Mouse (Mus musculus) MEL (cell line): ENCODE data around the gene Rab42. TPM values are rescaled to one million over a fixed set of nuclear protein-coding genes. Genes with fewer than 3 reads are reported as not detected.

Experiments used
- DNase-seq: peaks from one replicate; pipeline ENCODE4 v3.0.0; 2011; ENCODE audit warnings: low read depth, low spot score
- H3K27ac ChIP-seq: 2 replicates; pipeline ENCODE4 v1.5.1; 2012; ENCODE audit warnings: low read depth, mild to moderate bottlenecking, control low read depth, low read length, moderate library complexity; ENCODE audit not compliant: control insufficient read depth
- H3K27me3 ChIP-seq, 2 experiments: fragments of 150-350 bp in 1 of 2; sonication (generic) in 1 of 2; 2 replicates each; pipeline ENCODE4 v1.6.1; 2012; ENCODE audit warnings: low read length in 2 of 2, mild to moderate bottlenecking in 2 of 2, improper control_type of control experiment in 1 of 2, moderate library complexity in 1 of 2; ENCODE audit not compliant: insufficient read depth in 2 of 2, control insufficient read depth in 1 of 2
- H3K36me3 ChIP-seq, 2 experiments: 2 replicates each; pipeline ENCODE4 v1.6.1; 2012 to 2014; ENCODE audit warnings: low read length in 2 of 2, improper control_type of control experiment in 1 of 2, inconsistent platforms in 1 of 2, mild to moderate bottlenecking in 1 of 2; ENCODE audit not compliant: insufficient read depth in 2 of 2, control insufficient read depth in 1 of 2
- H3K4me1 ChIP-seq, 2 experiments: fragments of 150-350 bp in 1 of 2; sonication (generic) in 1 of 2; 2 replicates each; pipeline ENCODE4 v1.6.1; 2012; ENCODE audit warnings: low read length in 2 of 2, improper control_type of control experiment in 1 of 2, mild to moderate bottlenecking in 1 of 2; ENCODE audit not compliant: insufficient read depth in 2 of 2, control insufficient read depth in 1 of 2
- H3K4me3 ChIP-seq, 2 experiments: fragments of 150-350 bp in 1 of 2; sonication (generic) in 1 of 2; 2 replicates each; pipeline ENCODE4 v1.5.1; 2012; ENCODE audit warnings: low read depth in 2 of 2, low read length in 2 of 2, mild to moderate bottlenecking in 2 of 2, moderate library complexity in 2 of 2, control low read depth in 1 of 2, improper control_type of control experiment in 1 of 2; ENCODE audit not compliant: control insufficient read depth in 1 of 2, insufficient read depth in 1 of 2
- H3K79me2 ChIP-seq: 2 replicates; pipeline ENCODE4 v1.6.1; 2012; ENCODE audit warnings: mild to moderate bottlenecking, low read length, moderate library complexity; ENCODE audit not compliant: control insufficient read depth, poor library complexity, insufficient read depth
- H3K9ac ChIP-seq: 2 replicates; pipeline ENCODE4 v1.6.1; 2012; ENCODE audit warnings: low read depth, mild to moderate bottlenecking, control low read depth, low read length, moderate library complexity; ENCODE audit not compliant: control insufficient read depth, poor library complexity, severe bottlenecking
- H3K9me3 ChIP-seq: fragments of 150-350 bp; sonication (generic); replicated peaks from 2 replicates; pipeline ENCODE4 v1.6.1; 2012; ENCODE audit warnings: mild to moderate bottlenecking, low read length, improper control_type of control experiment, moderate library complexity; ENCODE audit not compliant: insufficient read depth
- CHD1 ChIP-seq: IDR thresholded peaks from 2 replicates; pipeline ENCODE4 v1.6.1; 2012; ENCODE audit warnings: low read depth, mild to moderate bottlenecking, inconsistent platforms, low read length, improper control_type of control experiment
- CHD2 ChIP-seq: IDR thresholded peaks from 2 replicates; pipeline ENCODE4 v1.6.1; 2011; ENCODE audit warnings: low read length, improper control_type of control experiment
- CTCF ChIP-seq, 3 experiments: IDR thresholded peaks in 2 of 3; conservative IDR thresholded peaks in 1 of 3; 2 replicates each; pipeline ENCODE4 v1.5.1; 2011 to 2012; ENCODE audit warnings: low read length in 3 of 3, low read depth in 2 of 3, mild to moderate bottlenecking in 2 of 3, improper control_type of control experiment in 1 of 3, inconsistent platforms in 1 of 3, mixed read lengths in 1 of 3, moderate library complexity in 1 of 3; ENCODE audit not compliant: control insufficient read depth in 1 of 3, insufficient read depth in 1 of 3, poor library complexity in 1 of 3, severe bottlenecking in 1 of 3
- E2F4 ChIP-seq: IDR thresholded peaks from 2 replicates; pipeline ENCODE4 v1.6.1; 2011; ENCODE audit warnings: low read depth, low read length, improper control_type of control experiment, borderline replicate concordance
- ELF1 ChIP-seq: IDR thresholded peaks from 2 replicates; pipeline ENCODE4 v1.6.1; 2014; ENCODE audit warnings: low read depth, mild to moderate bottlenecking, inconsistent platforms, low read length, improper control_type of control experiment, moderate library complexity
- EP300 ChIP-seq, 2 experiments: IDR thresholded peaks; 2 replicates each; pipeline ENCODE4 v1.6.1; 2011; ENCODE audit warnings: improper control_type of control experiment in 2 of 2, low read length in 2 of 2, low read depth in 1 of 2, mild to moderate bottlenecking in 1 of 2
- ETS1 ChIP-seq: IDR thresholded peaks from 2 replicates; pipeline ENCODE4 v1.6.1; 2012; ENCODE audit warnings: low read depth, mild to moderate bottlenecking, inconsistent platforms, low read length, improper control_type of control experiment, moderate library complexity
- GABPA ChIP-seq: IDR thresholded peaks from 2 replicates; pipeline ENCODE4 v1.6.1; 2012; ENCODE audit warnings: low read depth, mild to moderate bottlenecking, inconsistent platforms, low read length, improper control_type of control experiment, moderate library complexity
- GATA1 ChIP-seq: IDR thresholded peaks from 2 replicates; pipeline ENCODE4 v1.6.1; 2011; ENCODE audit warnings: low read depth, low read length, improper control_type of control experiment
- HCFC1 ChIP-seq: IDR thresholded peaks from 2 replicates; pipeline ENCODE4 v1.6.1; 2012; ENCODE audit warnings: low read depth, mild to moderate bottlenecking, inconsistent platforms, low read length, improper control_type of control experiment, moderate library complexity
- JUND ChIP-seq: IDR thresholded peaks from 2 replicates; pipeline ENCODE4 v1.6.1; 2011; ENCODE audit warnings: low read depth, mild to moderate bottlenecking, improper control_type of control experiment, low read length
- KAT2A ChIP-seq: conservative IDR thresholded peaks from 2 replicates; pipeline ENCODE4 v1.6.1; 2012; ENCODE audit warnings: low read depth, low read length, improper control_type of control experiment, inconsistent platforms
- MAFK ChIP-seq: IDR thresholded peaks from 2 replicates; pipeline ENCODE4 v1.6.1; 2011; ENCODE audit warnings: low read depth, mild to moderate bottlenecking, low read length, improper control_type of control experiment, borderline replicate concordance
- MAX ChIP-seq: IDR thresholded peaks from 2 replicates; pipeline ENCODE4 v1.6.1; 2011; ENCODE audit warnings: low read length, improper control_type of control experiment
- MAZ ChIP-seq: IDR thresholded peaks from 2 replicates; pipeline ENCODE4 v1.6.1; 2012; ENCODE audit warnings: low read depth, mild to moderate bottlenecking, inconsistent platforms, low read length, improper control_type of control experiment
- MEF2A ChIP-seq: IDR thresholded peaks from 2 replicates; pipeline ENCODE4 v1.6.1; 2014; ENCODE audit warnings: low read depth, mild to moderate bottlenecking, inconsistent platforms, low read length, improper control_type of control experiment; ENCODE audit not compliant: poor library complexity, insufficient replicate concordance, severe bottlenecking; ENCODE audit errors: extremely low read depth
- MXI1 ChIP-seq: IDR thresholded peaks from 2 replicates; pipeline ENCODE4 v1.6.1; 2011; ENCODE audit warnings: mild to moderate bottlenecking, low read depth, low read length, improper control_type of control experiment
- MYB ChIP-seq: IDR thresholded peaks from 2 replicates; pipeline ENCODE4 v1.6.1; 2011; ENCODE audit warnings: mild to moderate bottlenecking, low read depth, low read length, improper control_type of control experiment
- MYC ChIP-seq: IDR thresholded peaks from 2 replicates; pipeline ENCODE4 v1.6.1; 2011; ENCODE audit warnings: low read depth, mild to moderate bottlenecking, low read length, improper control_type of control experiment, moderate library complexity
- NELFE ChIP-seq: IDR thresholded peaks from 2 replicates; pipeline ENCODE4 v1.6.1; 2011; ENCODE audit warnings: low read depth, low read length, improper control_type of control experiment
- NRF1 ChIP-seq: IDR thresholded peaks from 2 replicates; pipeline ENCODE4 v1.6.1; 2014; ENCODE audit warnings: low read depth, mild to moderate bottlenecking, inconsistent platforms, low read length, improper control_type of control experiment, moderate library complexity; ENCODE audit not compliant: poor library complexity, insufficient read depth, severe bottlenecking
- POLR2A ChIP-seq, 2 experiments: IDR thresholded peaks; 2 replicates each; pipeline ENCODE4 v1.6.1; 2011 to 2012; ENCODE audit warnings: low read length in 2 of 2, mild to moderate bottlenecking in 2 of 2, control low read depth in 1 of 2, improper control_type of control experiment in 1 of 2, low read depth in 1 of 2, moderate library complexity in 1 of 2; ENCODE audit not compliant: control insufficient read depth in 1 of 2, insufficient read depth in 1 of 2, poor library complexity in 1 of 2
- POLR2AphosphoS2 ChIP-seq: IDR thresholded peaks from 2 replicates; pipeline ENCODE4 v1.6.1; 2011; ENCODE audit warnings: low read length, improper control_type of control experiment
- POLR2AphosphoS5 ChIP-seq: IDR thresholded peaks from 2 replicates; pipeline ENCODE4 v1.6.1; 2012; ENCODE audit warnings: low read depth, borderline replicate concordance, mild to moderate bottlenecking, inconsistent platforms, low read length, moderate library complexity, mixed read lengths
- RAD21 ChIP-seq: IDR thresholded peaks from 2 replicates; pipeline ENCODE4 v1.6.1; 2011; ENCODE audit warnings: mild to moderate bottlenecking, low read depth, low read length, improper control_type of control experiment
- RCOR1 ChIP-seq: IDR thresholded peaks from 2 replicates; pipeline ENCODE4 v1.6.1; 2012; ENCODE audit warnings: low read depth, mild to moderate bottlenecking, inconsistent platforms, low read length, improper control_type of control experiment
- SIN3A ChIP-seq: IDR thresholded peaks from 2 replicates; pipeline ENCODE4 v1.6.1; 2012; ENCODE audit warnings: low read length, improper control_type of control experiment, inconsistent platforms
- TAL1 ChIP-seq: IDR thresholded peaks from 2 replicates; pipeline ENCODE4 v1.6.1; 2012; ENCODE audit warnings: mild to moderate bottlenecking, inconsistent platforms, low read length, moderate library complexity, mixed read lengths
- TBP ChIP-seq: IDR thresholded peaks from 2 replicates; pipeline ENCODE4 v1.8.0; 2011; ENCODE audit warnings: low read depth, low read length, improper control_type of control experiment
- TCF12 ChIP-seq: IDR thresholded peaks from 2 replicates; pipeline ENCODE4 v1.6.1; 2014; ENCODE audit warnings: low read depth, mild to moderate bottlenecking, inconsistent platforms, low read length, improper control_type of control experiment, moderate library complexity
- UBTF ChIP-seq: IDR thresholded peaks from 2 replicates; pipeline ENCODE4 v1.6.1; 2012; ENCODE audit warnings: low read depth, mild to moderate bottlenecking, inconsistent platforms, low read length, improper control_type of control experiment, moderate library complexity, borderline replicate concordance; ENCODE audit not compliant: insufficient read depth
- USF1 ChIP-seq: IDR thresholded peaks from 2 replicates; pipeline ENCODE4 v1.6.1; 2014; ENCODE audit warnings: low read depth, mild to moderate bottlenecking, inconsistent platforms, low read length, improper control_type of control experiment, moderate library complexity
- USF2 ChIP-seq, 2 experiments: IDR thresholded peaks; 2 replicates each; pipeline ENCODE4 v1.6.1; 2011 to 2012; ENCODE audit warnings: improper control_type of control experiment in 2 of 2, low read length in 2 of 2, borderline replicate concordance in 1 of 2, inconsistent platforms in 1 of 2, low read depth in 1 of 2, mild to moderate bottlenecking in 1 of 2; ENCODE audit not compliant: insufficient read depth in 1 of 2
- ZC3H11A ChIP-seq: IDR thresholded peaks from 2 replicates; pipeline ENCODE4 v1.6.1; 2012; ENCODE audit warnings: low read depth, mild to moderate bottlenecking, inconsistent platforms, low read length, improper control_type of control experiment
- ZKSCAN1 ChIP-seq: IDR thresholded peaks from 2 replicates; pipeline ENCODE4 v1.6.1; 2012; ENCODE audit warnings: low read depth, mild to moderate bottlenecking, inconsistent platforms, low read length, improper control_type of control experiment, moderate library complexity
- ZMIZ1 ChIP-seq: IDR thresholded peaks from 2 replicates; pipeline ENCODE4 v1.6.1; 2012; ENCODE audit warnings: low read depth, mild to moderate bottlenecking, inconsistent platforms, low read length, improper control_type of control experiment, moderate library complexity
- ZNF384 ChIP-seq: IDR thresholded peaks from 2 replicates; pipeline ENCODE4 v1.6.1; 2012; ENCODE audit warnings: low read depth, mild to moderate bottlenecking, inconsistent platforms, low read length, improper control_type of control experiment
- polyA plus RNA-seq, 2 experiments: library from polyadenylated mRNA; stranded (reverse) in 1 of 2; unstranded in 1 of 2; fragments of >175 nt in 1 of 2; fragments of >200 nt in 1 of 2; gene quantifications; 2 replicates each; pipeline versions ENCODE4 v1.2.1 to v1.2.4; 2012; ENCODE audit warnings: low replicate concordance in 2 of 2, low read depth in 1 of 2; ENCODE audit not compliant: insufficient read length in 2 of 2, insufficient read depth in 1 of 2, missing spikeins in 1 of 2
- total RNA-seq: library from RNA; depleted of rRNA; stranded (reverse); fragments of 300-350 nt; gene quantifications from 2 replicates; pipeline ENCODE4 v1.2.3, GENCODE M21; 2012

The Rab42 gene
- total and polyA plus RNA-seq, 3 experiments = 0.40 to 0.85 TPM; not detected in 1

GRCm38 (mm10) chr4:132305276-132305675 lies 2.1 kb upstream of the Rab42 start:
- Histone ChIP-seq H3K4me1 (peaks cover 0 to 17% of the 10 kb centered on the region in 2 experiments; a peak in 2 of 4 replicates), H3K4me3 (no peak overlapping the region), H3K36me3 (peaks cover 7 to 15% of the 10 kb centered on the region in 2 experiments), H3K27ac (peak overlapping the region; percentile 14), H3K9me3 (no peaks in the 10 kb centered on the region), H3K79me2 (peaks cover 18% of the 10 kb centered on the region), H3K9ac (peak overlapping the region; percentile 2; the same call in 1 of the 2 replicates), H3K27me3 (no peaks in the 10 kb centered on the region)
- peak; percentile 57 for DNase-seq
- TF ChIP-seq USF1 (peak; percentile 90), NRF1 (no peak), POLR2A (IDR thresholded peaks at IDR 0.05; ENCODE audit: control insufficient read depth in 1 of 2, insufficient read depth in 1 of 2, low read depth in 1 of 2, low read length in 2 of 2, poor library complexity in 1 of 2) (no peak), SIN3A (peak; percentile 38), ETS1 (peak; percentile 75), KAT2A (no peak), ZC3H11A (no peak), RCOR1 (no peak), CHD1 (no peak), POLR2AphosphoS5 (no peak), TCF12 (0 out of 2 replicates have a peak, but pooled peaks have one; percentile 18), USF2 (IDR thresholded peaks at IDR 0.05; ENCODE audit: borderline replicate concordance in 1 of 2, insufficient read depth in 1 of 2, low read depth in 1 of 2, low read length in 2 of 2) (0 out of 4 replicates have a peak, but pooled peaks of 1 of the 2 experiments have one; percentile 44), MAFK (peak; percentile 14; the same call in 1 of the 2 replicates), MXI1 (0 out of 2 replicates have a peak, but pooled peaks have one; percentile 31), POLR2AphosphoS2 (no peak), RAD21 (no peak), CTCF (IDR thresholded peaks at IDR 0.05 in 2 of 3, conservative IDR thresholded peaks at IDR 0.05 in 1 of 3; ENCODE audit: control insufficient read depth in 1 of 3, insufficient read depth in 1 of 3, low read depth in 2 of 3, low read length in 3 of 3, poor library complexity in 1 of 3, severe bottlenecking in 1 of 3) (no peak), MYB (no peak), MAX (0 out of 2 replicates have a peak, but pooled peaks have one; percentile 38), EP300 (IDR thresholded peaks at IDR 0.05; ENCODE audit: low read depth in 1 of 2, low read length in 2 of 2) (peak in 1 of 2 experiments; percentile 48; a peak in 3 of 4 replicates), TBP (no peak), ELF1 (no peak), HCFC1 (no peak), ZMIZ1 (no peak), CHD2 (no peak), E2F4 (no peak), MEF2A (no peak), UBTF (no peak), TAL1 (no peak), ZNF384 (no peak), JUND (no peak), MAZ (no peak), MYC (no peak), GATA1 (peak; percentile 78), NELFE (no peak), ZKSCAN1 (no peak), GABPA (no peak)
